Mouse (Mus musculus) intestine, embryonic 14.5 days (tissue): ENCODE measurements around the gene Gm17720. TPM values are rescaled to one million over a fixed set of nuclear protein-coding genes. Genes with fewer than 3 reads are reported as not detected.
"Not testable (repeated sequence)": the region's sequence is repeated elsewhere in the genome, so short reads cannot be mapped to it uniquely, and the experiment has no call there.

Experiments
- ATAC-seq: fragments of 200-750 bp; cut with Nextera tagmentation; replicated peaks from 2 replicates; pipeline ENCODE4 v1.8.0; 2017; ENCODE audit warnings: low read depth, moderate number of reproducible peaks, moderate TSS enrichment, moderate library complexity; ENCODE audit not compliant: low FRiP score, low TSS enrichment
- DNase-seq: peaks from one replicate; pipeline ENCODE4 v3.0.0-alpha.2; 2018; ENCODE audit warnings: low spot score
- H3K27ac ChIP-seq: fragments of 300-500 bp; sonication (generic); 2 replicates; pipeline ENCODE4 v1.5.1; 2014; ENCODE audit warnings: low read depth, mild to moderate bottlenecking, control low read depth
- H3K27me3 ChIP-seq: fragments of 300-500 bp; sonication (generic); replicated peaks from 2 replicates; pipeline ENCODE4 v1.6.1; 2014; ENCODE audit warnings: low read length, control low read depth; ENCODE audit not compliant: control insufficient read depth, insufficient read depth
- H3K36me3 ChIP-seq: fragments of 300-500 bp; sonication (generic); 2 replicates; pipeline ENCODE4 v1.6.1; 2014; ENCODE audit warnings: low read length, control low read depth; ENCODE audit not compliant: control insufficient read depth, insufficient read depth
- H3K4me1 ChIP-seq: fragments of 300-500 bp; sonication (generic); replicated peaks from 2 replicates; pipeline ENCODE4 v1.6.1; 2014; ENCODE audit warnings: low read length, control low read depth, mixed read lengths; ENCODE audit not compliant: control insufficient read depth, insufficient read depth
- H3K4me2 ChIP-seq: fragments of 300-500 bp; sonication (generic); 2 replicates; pipeline ENCODE4 v1.6.1; 2014; ENCODE audit warnings: low read length
- H3K4me3 ChIP-seq: fragments of 300-500 bp; sonication (generic); 2 replicates; pipeline ENCODE4 v1.5.1; 2014; ENCODE audit warnings: low read depth, low read length, control low read depth, mixed read lengths
- H3K9ac ChIP-seq: fragments of 300-500 bp; sonication (generic); 2 replicates; pipeline ENCODE4 v1.6.1; 2014; ENCODE audit warnings: mild to moderate bottlenecking, low read length
- H3K9me3 ChIP-seq: fragments of 300-500 bp; sonication (generic); 2 replicates; pipeline ENCODE4 v1.6.1; 2016; ENCODE audit warnings: low read length, control low read depth; ENCODE audit not compliant: control insufficient read depth
- WGBS: fragments of 180-500 bp; shearing (Covaris S2); extraction: QIAGEN DNeasy Blood & Tissue Kit; methylation state at CpG from one replicate; pipeline ENCODE4 v1.1.7; 2014; 5-methylcytosine and 5-hydroxymethylcytosine counted together
- polyA plus RNA-seq: library from polyadenylated mRNA; unstranded; fragments of >200 nt; fragmentation: Nextera tagmentation; extraction: Ambion mirVana; gene quantifications from 2 replicates; pipeline ENCODE4 v1.2.1, GENCODE M21; 2014

The Gm17720 gene
- polyA plus RNA-seq, 1 experiment from 2014 or later: not detected

GRCm38 (mm10) chr8:110033771-110034170 lies 68.8 kb downstream of the Gm17720 start:
- not testable (repeated sequence) for H3K36me3 ChIP-seq, ATAC-seq, H3K9ac ChIP-seq, H3K27ac ChIP-seq, H3K9me3 ChIP-seq, H3K4me3 ChIP-seq, DNase-seq, H3K27me3 ChIP-seq, H3K4me2 ChIP-seq, H3K4me1 ChIP-seq
- 40% methylated on average over 8 of the region's 8 CpGs for WGBS

Other genes with a start within 250 kb of the Gm17720 start
- 4.2 and 4.7 TPM in 2 replicates for gene Phlpp2, start 234.2 kb downstream of the Gm17720 start, polyA plus RNA-seq
- gene Marveld3, start 140.6 kb downstream of the Gm17720 start, polyA plus RNA-seq: 2.3 and 3.6 TPM in 2 replicates
- gene Tat, start 112.3 kb downstream of the Gm17720 start, polyA plus RNA-seq: not detected in 2 replicates
- gene Chst4, start 63.0 kb downstream of the Gm17720 start, polyA plus RNA-seq: 0.83 and 1.8 TPM in 2 replicates
- gene Zfp612, start 23.0 kb downstream of the Gm17720 start, polyA plus RNA-seq: 6.4 and 7.1 TPM in 2 replicates
- gene Gm21964, start 1.5 kb downstream of the Gm17720 start, polyA plus RNA-seq: not detected in 2 replicates
- gene Calb2, start 65.5 kb upstream of the Gm17720 start, polyA plus RNA-seq: 0.12 and 0.28 TPM in 2 replicates
- gene Cmtr2, start 112.9 kb upstream of the Gm17720 start, polyA plus RNA-seq: 9.4 and 10.8 TPM in 2 replicates
- gene Hydin, start 164.2 kb upstream of the Gm17720 start, polyA plus RNA-seq: 0.01 and 0.12 TPM in 2 replicates